Mouse (Mus musculus) heart, embryonic 14.5 days (tissue): ENCODE results near the gene Dedd. TPM values are rescaled to one million over a fixed set of nuclear protein-coding genes. Genes with fewer than 3 reads are reported as not detected.

Source experiments
- ATAC-seq: fragments of 200-750 bp; cut with Nextera tagmentation; 2 replicates; pipeline ENCODE4 v1.8.0; 2017; ENCODE audit warnings: low read depth, moderate TSS enrichment; ENCODE audit not compliant: insufficient number of reproducible peaks, insufficient read depth, low FRiP score
- H3K27ac ChIP-seq, 2 experiments: fragments of 200-500 bp in 1 of 2; fragments of 300-500 bp in 1 of 2; sonication (generic) in 1 of 2; replicated peaks in 1 of 2; 2 replicates each; pipeline ENCODE4 v1.5.1; 2012 to 2014; ENCODE audit warnings: low read depth in 2 of 2, low read length in 2 of 2, control low read depth in 1 of 2, mild to moderate bottlenecking in 1 of 2, mixed read lengths in 1 of 2; ENCODE audit not compliant: control insufficient read depth in 1 of 2, insufficient read depth in 1 of 2
- H3K27me3 ChIP-seq: fragments of 300-500 bp; sonication (generic); 2 replicates; pipeline ENCODE4 v1.6.1; 2014; ENCODE audit warnings: mild to moderate bottlenecking, low read length, control low read depth; ENCODE audit not compliant: control insufficient read depth, insufficient read depth
- H3K36me3 ChIP-seq: fragments of 300-500 bp; sonication (generic); 2 replicates; pipeline ENCODE4 v1.6.1; 2014; ENCODE audit warnings: mild to moderate bottlenecking, control low read depth, low read length, mixed read lengths; ENCODE audit not compliant: control insufficient read depth, insufficient read depth
- H3K4me1 ChIP-seq, 2 experiments: fragments of 200-500 bp in 1 of 2; fragments of 300-500 bp in 1 of 2; sonication (generic) in 1 of 2; 2 replicates each; pipeline ENCODE4 v1.6.1; 2012 to 2014; ENCODE audit warnings: low read length in 2 of 2, control low read depth in 1 of 2, mixed read lengths in 1 of 2; ENCODE audit not compliant: control insufficient read depth in 2 of 2, insufficient read depth in 2 of 2
- H3K4me2 ChIP-seq: fragments of 300-500 bp; sonication (generic); 2 replicates; pipeline ENCODE4 v1.6.1; 2014; ENCODE audit warnings: mild to moderate bottlenecking, low read length
- H3K4me3 ChIP-seq, 2 experiments: fragments of 200-500 bp in 1 of 2; fragments of 300-500 bp in 1 of 2; sonication (generic) in 1 of 2; 2 replicates each; pipeline ENCODE4 v1.5.1; 2012 to 2014; ENCODE audit warnings: low read length in 2 of 2, mild to moderate bottlenecking in 2 of 2, control low read depth in 1 of 2, low read depth in 1 of 2, moderate library complexity in 1 of 2; ENCODE audit not compliant: control insufficient read depth in 1 of 2, insufficient read depth in 1 of 2
- H3K9ac ChIP-seq: fragments of 300-500 bp; sonication (generic); 2 replicates; pipeline ENCODE4 v1.6.1; 2014; ENCODE audit warnings: mild to moderate bottlenecking, low read length
- H3K9me3 ChIP-seq: fragments of 300-500 bp; sonication (generic); 2 replicates; pipeline ENCODE4 v1.6.1; 2016; ENCODE audit warnings: low read length, control low read depth; ENCODE audit not compliant: control insufficient read depth
- WGBS: fragments of 180-500 bp; shearing (Covaris S2); extraction: QIAGEN DNeasy Blood & Tissue Kit; methylation state at CpG from one replicate; pipeline ENCODE4 v1.1.7; 2014; 5-methylcytosine and 5-hydroxymethylcytosine counted together
- polyA plus RNA-seq: library from polyadenylated mRNA; unstranded; fragments of >200 nt; fragmentation: Nextera tagmentation; extraction: Ambion mirVana; gene quantifications from 2 replicates; pipeline ENCODE4 v1.2.1, GENCODE M21; 2014

The Dedd gene
- polyA plus RNA-seq, 1 experiment from 2014 or later = 42.4 TPM

GRCm38 (mm10) chr1:171379935-171380599 is 51.1 kb downstream of the Dedd start:
- H3K4me2 ChIP-seq = peak overlapping the region; percentile 59
- no peaks in the 10 kb centered on the region for H3K36me3 ChIP-seq
- no peak; the same call in 1 of the 2 replicates for ATAC-seq
- WGBS = 4% methylated on average over 31 of the region's 31 CpGs
- H3K4me1 ChIP-seq = peaks cover 0 to 10% of the 10 kb centered on the region in 2 experiments; a peak in 2 of 4 replicates
- no peak overlapping the region for H3K27ac ChIP-seq
- peak overlapping the region; percentile 26 for H3K9ac ChIP-seq
- H3K4me3 ChIP-seq = peak overlapping the region; percentile 22 to 27
- peaks cover 14% of the 10 kb centered on the region for H3K27me3 ChIP-seq
- H3K9me3 ChIP-seq = no peaks in the 10 kb centered on the region

- Histone ChIP-seq H3K4me2 (no peak overlapping the region), H3K36me3 (no peaks in the 10 kb centered on the region), H3K9me3 (no peaks in the 10 kb centered on the region), H3K4me1 (peaks cover 2 to 5% of the 10 kb centered on the region in 2 experiments; a peak in 2 of 4 replicates), H3K4me3 (no peak overlapping the region), H3K27ac (no peak overlapping the region), H3K9ac (no peak overlapping the region), H3K27me3 (peaks cover 14% of the 10 kb centered on the region)
- ATAC-seq = no peak
- 81% methylated on average over 11 of the region's 11 CpGs for WGBS
These were observed 53.2 kb downstream of the Dedd start for GRCm38 (mm10) chr1:171382096-171382620.

- no peak for ATAC-seq
- Histone ChIP-seq H3K27me3 (peaks cover 14% of the 10 kb centered on the region), H3K4me1 (peaks cover 2 to 5% of the 10 kb centered on the region in 2 experiments; a peak in 2 of 4 replicates), H3K36me3 (no peaks in the 10 kb centered on the region), H3K27ac (no peak overlapping the region), H3K4me2 (no peak overlapping the region), H3K4me3 (no peak overlapping the region), H3K9ac (no peak overlapping the region), H3K9me3 (no peaks in the 10 kb centered on the region)
- 61% methylated on average over 9 of the region's 9 CpGs for WGBS
These were observed 55.4 kb downstream of the Dedd start for GRCm38 (mm10) chr1:171384361-171384760.

GRCm38 (mm10) chr1:171385171-171385570 is 56.2 kb downstream of the Dedd start:
- no peak overlapping the region for H3K27ac ChIP-seq
- H3K9me3 ChIP-seq = no peaks in the 10 kb centered on the region
- no peaks in the 10 kb centered on the region for H3K36me3 ChIP-seq
- no peak for ATAC-seq
- H3K4me3 ChIP-seq = no peak overlapping the region
- H3K4me1 ChIP-seq = peaks cover 2 to 3% of the 10 kb centered on the region in 2 experiments; a peak in 2 of 4 replicates
- peaks cover 9% of the 10 kb centered on the region; the same call in 1 of the 2 replicates for H3K27me3 ChIP-seq
- no peak overlapping the region for H3K9ac ChIP-seq
- 61% methylated on average over 9 of the region's 9 CpGs for WGBS
- no peak overlapping the region for H3K4me2 ChIP-seq

- Histone ChIP-seq H3K4me2 (peak overlapping the region; percentile 52), H3K9me3 (no peaks in the 10 kb centered on the region), H3K9ac (no peak overlapping the region), H3K36me3 (no peaks in the 10 kb centered on the region), H3K27me3 (no peaks in the 10 kb centered on the region), H3K4me3 (peak overlapping the region; percentile 1 to 24; a peak in 1 of 4 replicates), H3K27ac (no peak overlapping the region), H3K4me1 (peaks cover 0 to 2% of the 10 kb centered on the region in 2 experiments; a peak in 1 of 4 replicates)
- no peak for ATAC-seq
- WGBS = 15% methylated on average over 6 of the region's 6 CpGs
These were observed 58.2 kb downstream of the Dedd start for GRCm38 (mm10) chr1:171387099-171387498.

GRCm38 (mm10) chr1:171388376-171389102 is 59.6 kb downstream of the Dedd start, which contains the start of gene Arhgap30:
Gene Arhgap30, plus strand, starts transcription at chr1:171388954.
- no peaks in the 10 kb centered on the region for H3K9me3 ChIP-seq
- H3K27me3 ChIP-seq = no peaks in the 10 kb centered on the region
- no peak within 1 kb of the TSS for H3K9ac ChIP-seq
- no peak for ATAC-seq
- H3K4me3 ChIP-seq = peak within 1 kb of the TSS in 1 of 2 experiments; percentile 6; a peak in 1 of 4 replicates
- WGBS = 74% methylated on average over 15 of the region's 15 CpGs
- no peaks in the 10 kb centered on the region for H3K36me3 ChIP-seq
- H3K27ac ChIP-seq = no peak within 1 kb of the TSS
- no peak within 1 kb of the TSS for H3K4me2 ChIP-seq
- H3K4me1 ChIP-seq = peaks cover 0 to 2% of the 10 kb centered on the region in 2 experiments; a peak in 1 of 4 replicates

- Histone ChIP-seq H3K9ac (no peak overlapping the region), H3K27ac (no peak overlapping the region), H3K36me3 (no peaks in the 10 kb centered on the region), H3K4me1 (peaks cover 0 to 2% of the 10 kb centered on the region in 2 experiments; a peak in 1 of 4 replicates), H3K9me3 (no peaks in the 10 kb centered on the region), H3K4me3 (no peak overlapping the region), H3K27me3 (no peaks in the 10 kb centered on the region), H3K4me2 (no peak overlapping the region)
- no peak for ATAC-seq
- 81% methylated on average over 4 of the region's 4 CpGs for WGBS
These were observed 61.2 kb downstream of the Dedd start for GRCm38 (mm10) chr1:171390101-171390500.
